Mouse (Mus musculus) stomach, embryonic 14.5 days (tissue): Measurements from ENCODE around the gene Gabbr1. TPM values are rescaled to one million over a fixed set of nuclear protein-coding genes. Genes with fewer than 3 reads are reported as not detected.

Source experiments
- ATAC-seq: fragments of 200-750 bp; cut with Nextera tagmentation; 2 replicates; pipeline ENCODE4 v1.8.0; 2017; ENCODE audit warnings: low read depth, moderate TSS enrichment; ENCODE audit not compliant: insufficient number of reproducible peaks, insufficient read depth, low FRiP score
- H3K27ac ChIP-seq: fragments of 300-500 bp; sonication (generic); 2 replicates; pipeline ENCODE4 v1.5.1; 2014; ENCODE audit warnings: mild to moderate bottlenecking, low read length, moderate library complexity, mixed read lengths
- H3K27me3 ChIP-seq: fragments of 300-500 bp; sonication (generic); 2 replicates; pipeline ENCODE4 v1.6.1; 2014; ENCODE audit warnings: low read length, control low read depth, mixed read lengths; ENCODE audit not compliant: control insufficient read depth, insufficient read depth
- H3K36me3 ChIP-seq: fragments of 300-500 bp; sonication (generic); 2 replicates; pipeline ENCODE4 v1.6.1; 2014; ENCODE audit warnings: mild to moderate bottlenecking, control low read depth, low read length, moderate library complexity, mixed read lengths; ENCODE audit not compliant: control insufficient read depth, insufficient read depth
- H3K4me1 ChIP-seq: fragments of 300-500 bp; sonication (generic); 2 replicates; pipeline ENCODE4 v1.6.1; 2014; ENCODE audit warnings: low read length, control low read depth, mixed read lengths; ENCODE audit not compliant: control insufficient read depth, insufficient read depth
- H3K4me2 ChIP-seq: fragments of 300-500 bp; sonication (generic); replicated peaks from 2 replicates; pipeline ENCODE4 v1.6.1; 2014; ENCODE audit warnings: low read depth, low read length, control low read depth
- H3K4me3 ChIP-seq: fragments of 300-500 bp; sonication (generic); 2 replicates; pipeline ENCODE4 v1.5.1; 2014; ENCODE audit warnings: low read depth, low read length, control low read depth
- H3K9ac ChIP-seq: fragments of 300-500 bp; sonication (generic); replicated peaks from 2 replicates; pipeline ENCODE4 v1.6.1; 2014; ENCODE audit warnings: low read depth, mild to moderate bottlenecking, control low read depth, low read length, moderate library complexity, mixed read lengths
- H3K9me3 ChIP-seq: fragments of 300-500 bp; sonication (generic); 2 replicates; pipeline ENCODE4 v1.6.1; 2016; ENCODE audit warnings: low read depth, low read length, control low read depth; ENCODE audit not compliant: control insufficient read depth
- WGBS: fragments of 180-500 bp; shearing (Covaris S2); extraction: QIAGEN DNeasy Blood & Tissue Kit; methylation state at CpG from one replicate; pipeline ENCODE4 v1.1.7; 2014; 5-methylcytosine and 5-hydroxymethylcytosine counted together
- polyA plus RNA-seq: library from polyadenylated mRNA; unstranded; fragments of >200 nt; fragmentation: Nextera tagmentation; extraction: Ambion mirVana; gene quantifications from 2 replicates; pipeline ENCODE4 v1.2.1, GENCODE M21; 2014

The Gabbr1 gene
- polyA plus RNA-seq, 1 experiment from 2014 or later: 14.2 TPM

GRCm38 (mm10) chr17:37027486-37027885 lies 18.3 kb upstream of the Gabbr1 start:
- Histone ChIP-seq H3K36me3 (no peaks in the 10 kb centered on the region), H3K4me1 (0 out of 2 replicates have a peak, but pooled peaks cover 2% of the 10 kb centered on the region), H3K27ac (peak overlapping the region; percentile 89; the same call in 1 of the 2 replicates), H3K27me3 (no peaks in the 10 kb centered on the region), H3K9ac (no peak overlapping the region), H3K4me2 (no peak overlapping the region), H3K9me3 (no peaks in the 10 kb centered on the region), H3K4me3 (no peak overlapping the region)
- 95% methylated on average over 4 of the region's 4 CpGs for WGBS
- ATAC-seq: no peak

GRCm38 (mm10) chr17:37028212-37028611 lies 17.6 kb upstream of the Gabbr1 start:
- peak overlapping the region; percentile 50 for H3K4me2 ChIP-seq
- no peaks in the 10 kb centered on the region for H3K27me3 ChIP-seq
- no peak overlapping the region for H3K9ac ChIP-seq
- H3K4me3 ChIP-seq: peak overlapping the region; percentile 35
- 0 out of 2 replicates have a peak, but pooled peaks cover 2% of the 10 kb centered on the region for H3K4me1 ChIP-seq
- H3K9me3 ChIP-seq: no peaks in the 10 kb centered on the region
- WGBS: 3% methylated on average over 10 of the region's 10 CpGs
- ATAC-seq: peak; percentile 20; the same call in 1 of the 2 replicates
- H3K27ac ChIP-seq: peak overlapping the region; percentile 89
- H3K36me3 ChIP-seq: no peaks in the 10 kb centered on the region

GRCm38 (mm10) chr17:37028683-37029120 lies 17.1 kb upstream of the Gabbr1 start:
- peak overlapping the region; percentile 89 for H3K27ac ChIP-seq
- peak overlapping the region; percentile 50 for H3K4me2 ChIP-seq
- ATAC-seq: peak; percentile 97
- H3K4me1 ChIP-seq: 0 out of 2 replicates have a peak, but pooled peaks cover 2% of the 10 kb centered on the region
- no peaks in the 10 kb centered on the region for H3K27me3 ChIP-seq
- H3K4me3 ChIP-seq: peak overlapping the region; percentile 35
- H3K9me3 ChIP-seq: no peaks in the 10 kb centered on the region
- 0 out of 2 replicates have a peak overlapping the region, but pooled peaks have one; percentile 25 for H3K9ac ChIP-seq
- under 1% methylated on average over 14 of the region's 14 CpGs for WGBS
- H3K36me3 ChIP-seq: no peaks in the 10 kb centered on the region

- Histone ChIP-seq H3K4me2 (peak overlapping the region; percentile 50), H3K4me3 (peak overlapping the region; percentile 35), H3K36me3 (no peaks in the 10 kb centered on the region), H3K9me3 (no peaks in the 10 kb centered on the region), H3K27ac (peak overlapping the region; percentile 89), H3K27me3 (no peaks in the 10 kb centered on the region), H3K9ac (0 out of 2 replicates have a peak overlapping the region, but pooled peaks have one; percentile 25), H3K4me1 (0 out of 2 replicates have a peak, but pooled peaks cover 2% of the 10 kb centered on the region)
- no peak for ATAC-seq
- 60% methylated on average over 8 of the region's 8 CpGs for WGBS
Observed at GRCm38 (mm10) chr17:37029162-37029561, 16.6 kb upstream of the Gabbr1 start.

- WGBS: 66% methylated on average over 2 of the region's 2 CpGs
- H3K4me3 ChIP-seq: no peak overlapping the region
- no peaks in the 10 kb centered on the region for H3K9me3 ChIP-seq
- no peak overlapping the region for H3K27ac ChIP-seq
- no peaks in the 10 kb centered on the region for H3K27me3 ChIP-seq
- no peak for ATAC-seq
- H3K36me3 ChIP-seq: no peaks in the 10 kb centered on the region
- H3K9ac ChIP-seq: no peak overlapping the region
- H3K4me2 ChIP-seq: no peak overlapping the region
- no peaks in the 10 kb centered on the region for H3K4me1 ChIP-seq
Observed at GRCm38 (mm10) chr17:37039127-37039894, 6.5 kb upstream of the Gabbr1 start.

- H3K36me3 ChIP-seq: no peaks in the 10 kb centered on the region
- H3K4me3 ChIP-seq: 0 out of 2 replicates have a peak overlapping the region, but pooled peaks have one; percentile 79
- H3K27ac ChIP-seq: no peak overlapping the region
- H3K4me2 ChIP-seq: peak overlapping the region; percentile 88
- no peaks in the 10 kb centered on the region for H3K9me3 ChIP-seq
- H3K9ac ChIP-seq: no peak overlapping the region
- ATAC-seq: no peak
- 57% methylated on average over 7 of the region's 7 CpGs for WGBS
- no peaks in the 10 kb centered on the region for H3K27me3 ChIP-seq
- H3K4me1 ChIP-seq: peaks cover 12% of the 10 kb centered on the region
Observed at GRCm38 (mm10) chr17:37044651-37045244, 1.0 kb upstream of the Gabbr1 start.

- H3K4me2 ChIP-seq: peak overlapping the region; percentile 88
- ATAC-seq: peak; percentile 60
- H3K27ac ChIP-seq: peak overlapping the region; percentile 85
- peaks cover 15% of the 10 kb centered on the region for H3K4me1 ChIP-seq
- WGBS: under 1% methylated on average over 43 of the region's 58 CpGs
- peak overlapping the region; percentile 74 for H3K9ac ChIP-seq
- peak overlapping the region; percentile 79 for H3K4me3 ChIP-seq
- H3K9me3 ChIP-seq: no peaks in the 10 kb centered on the region
- no peaks in the 10 kb centered on the region for H3K27me3 ChIP-seq
- no peaks in the 10 kb centered on the region for H3K36me3 ChIP-seq
Observed at GRCm38 (mm10) chr17:37046312-37047112, 746 bp downstream of the Gabbr1 start.
